7 mouse cellular contexts compared by ENCODE assay signal in genomic region chr5:123136361-123137043, GRCm38 (mm10). TPM values are rescaled to one million over a fixed set of nuclear protein-coding genes. Genes with fewer than 3 reads are reported as not detected.
DNase-seq lines count a peak whose midpoint lies in the region; ATAC-seq and TF ChIP-seq lines count a peak whose summit lies in the region.

No protein-coding gene starts in this region.

- peak; percentile 13 for ATAC-seq in hindbrain, postnatal 0 days
- peak; percentile 36 for ATAC-seq in megakaryocyte-erythroid progenitor cell, adult 5-6 weeks (replicated peaks; ENCODE audit: low FRiP score, low TSS enrichment, poor library complexity, severe bottlenecking)

- DNase-seq in adrenal gland, adult 18-20 months (ENCODE audit: low spot score in 2 of 2), result peak; percentile 85 to 87
- DNase-seq in gastrocnemius, adult 8-10 months (ENCODE audit: low spot score in 2 of 2), result peak; percentile 88 to 90
- peak; percentile 88 for DNase-seq in hindbrain, postnatal 0 days (ENCODE audit: low spot score)
- peak; percentile 87 to 93 for DNase-seq in left cerebral cortex, postnatal 25 days (ENCODE audit: low spot score in 2 of 2)
- DNase-seq in spleen, adult 18-20 months, result peak; percentile 55 to 60

- H3K4me2 ChIP-seq in hindbrain, postnatal 0 days (ENCODE audit: low read depth, low read length), result peak overlapping the region; percentile 99

- H3K36me3 ChIP-seq in hindbrain, postnatal 0 days (ENCODE audit: insufficient read depth, low read length), result no peaks in the 10 kb centered on the region

- under 1% methylated on average over 13 of the region's 13 CpGs for WGBS in hindbrain, postnatal 0 days

- H3K9ac ChIP-seq in hindbrain, postnatal 0 days (replicated peaks; ENCODE audit: low read length), result peak overlapping the region; percentile 96

- peak; percentile 34; the same call in 1 of the 2 replicates for TF ChIP-seq POLR2A in cortical plate, adult 2 months (IDR thresholded peaks at IDR 0.05; ENCODE audit: extremely low read depth, insufficient read depth, low read length)

- no peaks in the 10 kb centered on the region for H3K9me3 ChIP-seq in hindbrain, postnatal 0 days (ENCODE audit: low read length)

- peaks cover 11% of the 10 kb centered on the region for H3K4me1 ChIP-seq in cortical plate, adult 2 months (ENCODE audit: control insufficient read depth, insufficient read depth, low read length)
- H3K4me1 ChIP-seq in hindbrain, postnatal 0 days (ENCODE audit: insufficient read depth, low read length), result peaks cover 59% of the 10 kb centered on the region

- H3K27me3 ChIP-seq in hindbrain, postnatal 0 days (ENCODE audit: insufficient read depth, low read length), result no peaks in the 10 kb centered on the region

- peak overlapping the region; percentile 69 for H3K4me3 ChIP-seq in cortical plate, adult 2 months (ENCODE audit: insufficient read depth, low read length)
- peak overlapping the region; percentile 78 for H3K4me3 ChIP-seq in hindbrain, postnatal 0 days (ENCODE audit: low read length)

- intact Hi-C loops in left cerebral cortex, postnatal 25 days (cut with DNase I), result no loop called here

- peak overlapping the region; percentile 84 for H3K27ac ChIP-seq in cortical plate, adult 2 months (ENCODE audit: insufficient read depth, low read length)
- peak overlapping the region; percentile 100 for H3K27ac ChIP-seq in hindbrain, postnatal 0 days

- no peak for TF ChIP-seq CTCF in cortical plate, adult 2 months (IDR thresholded peaks at IDR 0.05; ENCODE audit: extremely low read depth, insufficient read depth, low read length)
- no peak for TF ChIP-seq CTCF in hindbrain, postnatal 0 days (IDR thresholded peaks at IDR 0.05; ENCODE audit: low read depth)

RNA-seq across cellular contexts. Expression of gene Rhof, which starts 4.0 kb away (rescaled TPM):
- total RNA-seq in adrenal gland, adult 18-20 months (2021), result 1 to 10 TPM in 1 of 2 experiments, under 1 TPM in 1; 0.66 to 1.2 TPM
- 47.4 and 48.1 TPM in 2 replicates for polyA plus RNA-seq in cortical plate, adult 2 months (2012; rRNA removed)
- total RNA-seq in gastrocnemius, adult 8-10 months (2022), result under 1 TPM in 3 of 4 experiments, not detected in 1; 0.24 to 0.36 (median 0.36) TPM
- 43.5 and 44.4 TPM in 2 replicates for total RNA-seq in hindbrain, postnatal 0 days (2014; rRNA removed)
- polyA plus RNA-seq in hindbrain, postnatal 0 days (2015; fragmentation: Nextera tagmentation; extraction: Ambion mirVana), result 36.6 and 36.8 TPM in 2 replicates
- total RNA-seq in left cerebral cortex, postnatal 25 days (2021), result 10 to 100 TPM; 48.6 to 55.2 TPM
- total RNA-seq in megakaryocyte-erythroid progenitor cell, adult 5-6 weeks (2014; fragmentation: Nextera tagmentation), result 3.2 TPM in 1 of 2 replicates, not detected in the other
- 0.61 and 1.1 TPM in 2 replicates for total RNA-seq in megakaryocyte-erythroid progenitor cell, adult 5-6 weeks (2017)

RNA-seq across cellular contexts. Expression of gene Setd1b, which starts 5.5 kb away (rescaled TPM):
- total RNA-seq in adrenal gland, adult 18-20 months (2021), result 10 to 100 TPM; 19.1 to 25.8 TPM
- polyA plus RNA-seq in cortical plate, adult 2 months (2012; rRNA removed), result 8.4 and 9.2 TPM in 2 replicates
- total RNA-seq in gastrocnemius, adult 8-10 months (2022), result 10 to 100 TPM in 3 of 4 experiments, 1 to 10 TPM in 1; 8.0 to 10.8 (median 10.5) TPM
- total RNA-seq in hindbrain, postnatal 0 days (2014; rRNA removed), result 4.8 TPM in 2 replicates
- polyA plus RNA-seq in hindbrain, postnatal 0 days (2015; fragmentation: Nextera tagmentation; extraction: Ambion mirVana), result 7.1 and 7.2 TPM in 2 replicates
- 10 to 100 TPM; 27.0 to 32.1 TPM for total RNA-seq in left cerebral cortex, postnatal 25 days (2021)
- total RNA-seq in megakaryocyte-erythroid progenitor cell, adult 5-6 weeks (2014; fragmentation: Nextera tagmentation), result 37.1 and 43.9 TPM in 2 replicates
- total RNA-seq in megakaryocyte-erythroid progenitor cell, adult 5-6 weeks (2017), result 2.1 and 3.9 TPM in 2 replicates

RNA-seq across cellular contexts. Expression of gene Psmd9, which starts 32.7 kb away (rescaled TPM):
- total RNA-seq in adrenal gland, adult 18-20 months (2021), result 10 to 100 TPM; 20.7 to 21.1 TPM
- 27.1 and 27.9 TPM in 2 replicates for polyA plus RNA-seq in cortical plate, adult 2 months (2012; rRNA removed)
- total RNA-seq in gastrocnemius, adult 8-10 months (2022), result 10 to 100 TPM; 11.4 to 12.8 (median 12.3) TPM
- 28.5 and 30.8 TPM in 2 replicates for total RNA-seq in hindbrain, postnatal 0 days (2014; rRNA removed)
- 86.1 and 87.2 TPM in 2 replicates for polyA plus RNA-seq in hindbrain, postnatal 0 days (2015; fragmentation: Nextera tagmentation; extraction: Ambion mirVana)
- total RNA-seq in left cerebral cortex, postnatal 25 days (2021), result 10 to 100 TPM; 26.2 to 27.7 TPM
- 89.8 and 96.1 TPM in 2 replicates for total RNA-seq in megakaryocyte-erythroid progenitor cell, adult 5-6 weeks (2014; fragmentation: Nextera tagmentation)
- total RNA-seq in megakaryocyte-erythroid progenitor cell, adult 5-6 weeks (2017), result 36.0 and 41.0 TPM in 2 replicates

RNA-seq across cellular contexts. Expression of gene Hpd, which starts 46.0 kb away (rescaled TPM):
- total RNA-seq in adrenal gland, adult 18-20 months (2021), result 1 to 10 TPM; 1.2 to 3.6 TPM
- not detected in 2 replicates for polyA plus RNA-seq in cortical plate, adult 2 months (2012; rRNA removed)
- total RNA-seq in gastrocnemius, adult 8-10 months (2022), result 1 to 10 TPM in 1 of 4 experiments, not detected in 3; 1.3 TPM
- total RNA-seq in hindbrain, postnatal 0 days (2014; rRNA removed), result not detected in 2 replicates
- not detected in 2 replicates for polyA plus RNA-seq in hindbrain, postnatal 0 days (2015; fragmentation: Nextera tagmentation; extraction: Ambion mirVana)
- total RNA-seq in left cerebral cortex, postnatal 25 days (2021), result not detected
- not detected in 2 replicates for total RNA-seq in megakaryocyte-erythroid progenitor cell, adult 5-6 weeks (2014; fragmentation: Nextera tagmentation)
- total RNA-seq in megakaryocyte-erythroid progenitor cell, adult 5-6 weeks (2017), result not detected in 2 replicates

Comparison
In these comparisons a context has a peak if more than half of its experiments do, and no peak if none do; other contexts are left out.
1. Peak in every context shown above with its lines: DNase-seq, ATAC-seq, H3K4me3 ChIP-seq and H3K27ac ChIP-seq.
2. RNA of gene Rhof, which starts 4.0 kb away (total RNA-seq): 48.6 to 55.2 TPM in left cerebral cortex, postnatal 25 days and 43.5 to 44.4 TPM in hindbrain, postnatal 0 days; 0.66 to 1.2 TPM in adrenal gland, adult 18-20 months, 0.61 to 3.2 TPM in megakaryocyte-erythroid progenitor cell, adult 5-6 weeks and 0.24 to 0.36 TPM in gastrocnemius, adult 8-10 months; every median in the first group is over 10 times any median in the second.